Mouse (Mus musculus) limb, embryonic 13.5 days (tissue): ENCODE measurements around the gene C130050O18Rik. TPM values are rescaled to one million over a fixed set of nuclear protein-coding genes. Genes with fewer than 3 reads are reported as not detected.

Experiments
- ATAC-seq: fragments of 200-750 bp; cut with Nextera tagmentation; 2 replicates; pipeline ENCODE4 v1.8.0; 2017; ENCODE audit warnings: low read depth, moderate number of reproducible peaks, moderate TSS enrichment; ENCODE audit not compliant: low FRiP score
- H3K27ac ChIP-seq: fragments of 300-500 bp; sonication (generic); 2 replicates; pipeline ENCODE4 v1.5.1; 2015; ENCODE audit warnings: inconsistent platforms, mild to moderate bottlenecking, moderate library complexity
- H3K27me3 ChIP-seq: fragments of 300-500 bp; sonication (generic); 2 replicates; pipeline ENCODE4 v1.6.1; 2015; ENCODE audit warnings: mild to moderate bottlenecking, inconsistent platforms
- H3K36me3 ChIP-seq: fragments of 300-500 bp; sonication (generic); 2 replicates; pipeline ENCODE4 v1.6.1; 2015; ENCODE audit warnings: inconsistent platforms, mild to moderate bottlenecking, moderate library complexity
- H3K4me1 ChIP-seq: fragments of 300-500 bp; sonication (generic); 2 replicates; pipeline ENCODE4 v1.6.1; 2015; ENCODE audit warnings: inconsistent platforms
- H3K4me2 ChIP-seq: fragments of 300-500 bp; sonication (generic); replicated peaks from 2 replicates; pipeline ENCODE4 v1.6.1; 2015; ENCODE audit warnings: inconsistent platforms, mild to moderate bottlenecking, moderate library complexity
- H3K4me3 ChIP-seq: fragments of 300-500 bp; sonication (generic); 2 replicates; pipeline ENCODE4 v1.5.1; 2015; ENCODE audit warnings: moderate library complexity, mild to moderate bottlenecking, inconsistent platforms
- H3K9ac ChIP-seq: fragments of 300-500 bp; sonication (generic); 2 replicates; pipeline ENCODE4 v1.6.1; 2015; ENCODE audit warnings: mild to moderate bottlenecking, inconsistent platforms
- H3K9me3 ChIP-seq: fragments of 300-500 bp; sonication (generic); 2 replicates; pipeline ENCODE4 v1.6.1; 2016; ENCODE audit warnings: inconsistent platforms
- whole genome bisulfite sequencing: fragments of 180-500 bp; shearing (Covaris S2); methylation state at CpG from one replicate; pipeline ENCODE4 v1.1.7; 2015; 5-methylcytosine and 5-hydroxymethylcytosine counted together
- polyA plus RNA-seq: library from polyadenylated mRNA; unstranded; fragments of >200 nt; fragmentation: Nextera tagmentation; extraction: Ambion mirVana; gene quantifications from 2 replicates; pipeline ENCODE4 v1.2.1, GENCODE M21; 2015

The C130050O18Rik gene
- polyA plus RNA-seq, 1 experiment from 2014 or later = 3.5 TPM

DNA sequence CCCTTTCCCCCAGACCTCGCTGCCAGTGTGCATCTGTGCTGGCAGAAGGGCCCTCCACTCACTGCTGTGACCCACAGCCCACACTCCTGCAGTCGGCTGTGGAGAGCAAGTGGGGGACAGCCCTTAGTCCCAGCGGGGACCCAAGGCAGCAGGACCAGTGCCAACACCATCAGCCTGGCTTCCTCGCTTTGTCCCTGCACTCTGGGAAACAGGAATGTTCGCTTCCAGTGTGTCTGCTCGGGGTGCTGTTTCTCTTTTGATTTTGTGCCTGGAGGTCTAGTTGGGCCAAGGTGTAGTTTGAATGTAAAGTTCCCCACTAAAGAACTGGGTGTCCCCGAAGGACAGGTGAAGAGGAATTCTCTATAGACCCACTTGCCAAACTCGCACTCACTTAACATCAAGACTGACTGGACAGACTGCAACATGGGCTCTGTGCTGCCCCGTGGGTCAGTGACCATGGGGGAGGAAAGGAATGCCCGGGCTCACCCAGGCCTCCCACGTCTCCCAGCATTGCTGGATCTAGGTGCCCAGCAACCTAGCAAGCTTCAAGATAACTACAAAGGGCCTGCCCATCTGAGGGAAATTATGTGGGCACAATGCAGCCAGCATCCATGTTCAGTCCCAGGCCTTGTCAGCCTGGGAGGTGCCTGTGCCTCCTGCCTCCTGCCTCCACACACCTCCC lies 13.6 kb upstream of the C130050O18Rik start:
- H3K4me3 ChIP-seq = no peak overlapping the region
- H3K4me1 ChIP-seq = peaks cover 57% of the 10 kb centered on the region

GRCm38 (mm10) chr5:139392219-139393196 lies 12.6 kb upstream of the C130050O18Rik start:
- WGBS = 95% methylated on average over 37 of the region's 37 CpGs
- Histone ChIP-seq H3K27me3 (no peaks in the 10 kb centered on the region), H3K27ac (no peak overlapping the region), H3K4me3 (no peak overlapping the region), H3K9me3 (no peaks in the 10 kb centered on the region), H3K4me2 (no peak overlapping the region), H3K36me3 (0 out of 2 replicates have a peak, but pooled peaks cover 6% of the 10 kb centered on the region), H3K4me1 (peaks cover 50% of the 10 kb centered on the region), H3K9ac (no peak overlapping the region)
- no peak for ATAC-seq

More for the DNA sequence above, 13.6 kb upstream of the C130050O18Rik start:
- no peak for ATAC-seq
- Histone ChIP-seq H3K36me3 (0 out of 2 replicates have a peak, but pooled peaks cover 6% of the 10 kb centered on the region), H3K4me2 (no peak overlapping the region), H3K27ac (no peak overlapping the region), H3K27me3 (no peaks in the 10 kb centered on the region), H3K9me3 (no peaks in the 10 kb centered on the region), H3K9ac (peak overlapping the region; percentile 3; the same call in 1 of the 2 replicates)
- WGBS = 74% methylated on average over 11 of the region's 11 CpGs

DNA sequence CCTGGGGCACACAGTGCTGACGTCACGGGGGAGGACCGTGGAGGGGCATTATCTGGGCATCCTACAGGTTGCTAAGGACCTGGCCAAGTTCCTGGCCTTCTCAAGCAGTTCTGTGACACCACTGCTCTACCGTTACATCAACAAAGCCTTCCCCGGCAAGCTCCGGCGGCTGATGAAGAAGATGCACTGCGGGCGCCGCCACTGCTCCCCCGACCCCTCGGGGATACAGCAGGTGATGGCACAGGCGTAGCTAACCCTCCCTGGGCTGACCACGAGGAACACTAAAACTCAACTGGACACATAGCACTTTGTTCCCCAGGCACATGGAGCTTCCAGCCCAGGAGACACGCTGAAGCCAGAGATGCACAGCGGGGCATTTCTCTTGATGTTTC lies 11.9 kb upstream of the C130050O18Rik start:
- Histone ChIP-seq H3K4me1 (peaks cover 44% of the 10 kb centered on the region), H3K27me3 (no peaks in the 10 kb centered on the region), H3K36me3 (0 out of 2 replicates have a peak, but pooled peaks cover 6% of the 10 kb centered on the region), H3K27ac (no peak overlapping the region), H3K9me3 (no peaks in the 10 kb centered on the region), H3K4me2 (no peak overlapping the region), H3K4me3 (no peak overlapping the region), H3K9ac (no peak overlapping the region)
- 90% methylated on average over 16 of the region's 16 CpGs for WGBS
- ATAC-seq = no peak

DNA sequence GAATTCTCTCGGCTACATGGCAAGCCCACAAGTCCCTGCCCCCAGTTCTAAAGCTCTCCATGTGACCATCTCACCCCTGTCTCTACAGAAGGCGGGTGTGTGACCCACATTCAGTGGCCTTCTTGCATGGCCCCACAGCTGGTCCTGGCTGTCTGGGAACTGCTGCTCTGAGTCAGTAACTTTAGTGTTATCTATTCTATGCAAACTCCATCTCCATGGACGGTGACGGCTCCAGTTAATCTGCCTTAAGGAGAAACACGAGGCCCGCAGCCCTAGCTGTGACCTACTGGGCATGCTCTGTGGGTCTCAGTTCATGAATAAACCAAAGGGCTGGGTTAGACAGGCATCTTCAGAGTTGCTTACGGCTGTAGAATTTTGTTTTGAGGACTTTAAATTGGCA lies 10.7 kb upstream of the C130050O18Rik start:
- no peaks in the 10 kb centered on the region for H3K27me3 ChIP-seq
- peaks cover 36% of the 10 kb centered on the region for H3K4me1 ChIP-seq
- H3K9me3 ChIP-seq = no peaks in the 10 kb centered on the region
- no peak overlapping the region for H3K4me3 ChIP-seq
- H3K27ac ChIP-seq = no peak overlapping the region
- no peak overlapping the region for H3K9ac ChIP-seq
- 60% methylated on average over 7 of the region's 7 CpGs for WGBS
- H3K36me3 ChIP-seq = 0 out of 2 replicates have a peak, but pooled peaks cover 6% of the 10 kb centered on the region
- no peak for ATAC-seq
- H3K4me2 ChIP-seq = no peak overlapping the region

DNA sequence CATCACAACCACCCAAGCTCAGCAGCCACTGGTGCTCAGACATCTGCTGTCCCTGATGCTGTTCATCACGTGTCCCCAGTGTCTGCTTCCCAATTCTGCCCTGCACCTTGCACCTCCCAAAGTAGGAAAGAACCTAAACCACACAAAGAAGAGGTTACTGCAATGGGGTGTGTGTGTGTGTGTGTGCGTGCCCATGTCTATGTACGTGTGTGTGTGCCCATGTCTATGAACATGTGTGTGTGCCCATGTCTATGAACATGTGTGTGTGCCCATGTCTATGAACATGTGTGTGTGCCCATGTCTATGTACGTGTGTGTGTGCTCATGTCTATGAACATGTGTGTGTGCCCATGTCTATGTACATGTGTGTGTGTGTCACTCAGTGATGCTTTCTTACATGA lies 9.6 kb upstream of the C130050O18Rik start:
- Histone ChIP-seq H3K9ac (no peak overlapping the region), H3K4me1 (peaks cover 28% of the 10 kb centered on the region)
- no peak for ATAC-seq

GRCm38 (mm10) chr5:139397359-139397916 lies 7.6 kb upstream of the C130050O18Rik start:
- H3K9me3 ChIP-seq = no peaks in the 10 kb centered on the region
- H3K36me3 ChIP-seq = 0 out of 2 replicates have a peak, but pooled peaks cover 5% of the 10 kb centered on the region
- no peaks in the 10 kb centered on the region for H3K27me3 ChIP-seq
- 81% methylated on average over 4 of the region's 4 CpGs for WGBS
- H3K4me1 ChIP-seq = peaks cover 19% of the 10 kb centered on the region
- no peak overlapping the region for H3K4me2 ChIP-seq
- no peak overlapping the region for H3K9ac ChIP-seq
- no peak for ATAC-seq
- no peak overlapping the region for H3K27ac ChIP-seq
- H3K4me3 ChIP-seq = no peak overlapping the region

More for the DNA sequence above, 9.6 kb upstream of the C130050O18Rik start:
- Histone ChIP-seq H3K9me3 (no peaks in the 10 kb centered on the region), H3K4me3 (no peak overlapping the region), H3K36me3 (0 out of 2 replicates have a peak, but pooled peaks cover 6% of the 10 kb centered on the region), H3K4me2 (no peak overlapping the region), H3K27ac (no peak overlapping the region), H3K27me3 (no peaks in the 10 kb centered on the region)
- WGBS = 86% methylated on average over 4 of the region's 4 CpGs

- Histone ChIP-seq H3K4me1 (peaks cover 19% of the 10 kb centered on the region), H3K27me3 (no peaks in the 10 kb centered on the region), H3K36me3 (no peaks in the 10 kb centered on the region), H3K9ac (no peak overlapping the region), H3K27ac (no peak overlapping the region), H3K9me3 (no peaks in the 10 kb centered on the region), H3K4me3 (no peak overlapping the region), H3K4me2 (no peak overlapping the region)
- WGBS = 37% methylated on average over 5 of the region's 5 CpGs
- ATAC-seq = peak; percentile 68
Measured at GRCm38 (mm10) chr5:139397959-139398753, 6.9 kb upstream of the C130050O18Rik start.

DNA sequence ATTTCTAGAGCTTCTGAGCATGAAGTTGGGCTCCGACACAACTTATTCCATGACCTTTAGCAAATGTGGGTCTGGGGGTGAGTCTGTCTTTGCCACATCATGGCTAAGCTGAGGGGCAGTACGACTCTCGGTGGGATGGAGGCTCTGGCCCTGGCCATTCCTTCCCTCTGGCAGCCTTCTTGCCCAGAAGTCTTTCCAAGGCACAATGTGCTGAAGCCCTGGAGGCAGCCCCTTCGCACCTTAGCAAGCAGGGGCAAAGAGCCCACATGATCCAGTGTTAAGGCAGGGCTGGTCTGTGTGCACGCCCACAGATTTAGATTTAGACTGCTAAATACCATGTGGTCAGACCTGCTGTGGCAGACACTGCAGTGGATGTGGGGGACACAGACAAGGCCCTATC lies 6.3 kb upstream of the C130050O18Rik start:
- Histone ChIP-seq H3K9ac (no peak overlapping the region), H3K4me2 (no peak overlapping the region), H3K27ac (no peak overlapping the region), H3K4me3 (no peak overlapping the region), H3K4me1 (peaks cover 19% of the 10 kb centered on the region), H3K9me3 (no peaks in the 10 kb centered on the region), H3K27me3 (no peaks in the 10 kb centered on the region), H3K36me3 (no peaks in the 10 kb centered on the region)
- ATAC-seq = no peak
- 84% methylated on average over 5 of the region's 5 CpGs for WGBS

DNA sequence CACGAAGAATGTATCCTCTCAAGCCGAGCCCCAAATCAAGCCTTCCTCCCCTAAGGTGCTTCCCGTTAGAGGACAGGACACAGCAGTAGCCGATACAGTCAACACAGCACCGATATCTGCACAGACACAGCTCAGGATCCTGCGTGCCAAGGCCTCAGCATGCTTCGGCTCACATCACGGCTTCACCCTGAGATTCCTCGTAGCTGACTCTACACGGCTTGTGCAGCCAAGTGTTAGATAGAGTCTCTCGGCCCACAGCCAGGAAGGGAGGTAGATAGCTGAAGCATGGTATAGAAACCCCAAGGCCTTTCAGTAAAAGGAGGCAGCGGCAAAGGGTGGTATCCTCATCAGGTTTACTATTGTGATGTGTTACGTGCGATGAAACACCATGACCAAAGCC lies 5.1 kb upstream of the C130050O18Rik start:
- 90% methylated on average over 14 of the region's 14 CpGs for WGBS
- no peak overlapping the region for H3K4me2 ChIP-seq

DNA sequence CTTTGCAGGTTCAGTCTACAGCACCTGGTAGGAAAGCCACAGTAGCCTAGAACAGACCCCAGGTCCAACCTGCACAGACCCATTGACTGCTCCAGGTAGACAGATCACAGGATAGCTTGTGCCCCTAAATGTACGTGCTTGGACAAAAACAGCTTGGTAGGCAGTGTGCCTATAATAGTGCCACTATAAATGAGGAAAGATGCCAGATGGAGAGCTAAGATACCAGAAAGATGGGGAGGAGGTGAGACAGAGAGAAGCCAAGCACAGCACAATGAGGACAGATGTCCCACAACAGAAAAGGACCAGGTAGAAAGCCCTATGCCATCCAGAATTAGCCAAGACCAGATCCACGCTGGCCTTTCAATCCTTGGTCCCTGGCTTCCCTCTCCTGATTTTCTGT lies 3.0 kb upstream of the C130050O18Rik start:
- Histone ChIP-seq H3K4me3 (no peak overlapping the region), H3K36me3 (no peaks in the 10 kb centered on the region), H3K9me3 (no peaks in the 10 kb centered on the region), H3K9ac (no peak overlapping the region), H3K27me3 (no peaks in the 10 kb centered on the region), H3K4me1 (peaks cover 26% of the 10 kb centered on the region), H3K4me2 (no peak overlapping the region), H3K27ac (no peak overlapping the region)
- no peak for ATAC-seq
- WGBS = 92% methylated on average over 2 of the region's 2 CpGs

More for the DNA sequence above, 5.1 kb upstream of the C130050O18Rik start:
- peaks cover 11% of the 10 kb centered on the region for H3K4me1 ChIP-seq
- H3K4me3 ChIP-seq = no peak overlapping the region
- H3K9ac ChIP-seq = no peak overlapping the region
- no peaks in the 10 kb centered on the region for H3K9me3 ChIP-seq
- no peak overlapping the region for H3K27ac ChIP-seq
- no peaks in the 10 kb centered on the region for H3K27me3 ChIP-seq
- ATAC-seq = no peak
- no peaks in the 10 kb centered on the region for H3K36me3 ChIP-seq

DNA sequence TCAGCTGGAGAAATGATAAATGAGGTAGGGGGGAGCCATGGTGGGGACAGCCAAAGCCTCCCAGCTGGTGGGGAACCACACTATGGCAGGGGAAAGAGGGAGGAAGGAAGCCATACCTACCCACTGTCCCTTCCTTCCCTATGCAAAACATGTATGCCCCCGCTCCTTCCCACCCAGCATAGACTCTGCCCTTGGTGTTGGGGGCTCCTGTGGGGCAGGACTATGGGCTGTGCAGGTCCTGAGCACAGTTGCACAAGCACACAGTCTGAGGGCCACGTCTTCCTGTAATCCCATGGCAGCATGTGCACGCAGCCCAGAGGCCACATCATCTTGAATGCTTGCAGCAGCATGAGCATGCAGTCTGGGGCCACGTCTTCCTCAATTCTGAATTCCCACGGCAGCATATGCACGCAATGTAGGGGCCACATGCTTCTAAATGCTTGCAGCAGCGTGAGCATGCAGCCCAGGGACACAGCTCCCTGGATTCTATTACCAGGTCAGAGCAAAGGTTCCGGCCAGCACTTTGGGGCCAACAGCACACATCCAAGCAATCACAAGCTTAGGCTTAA lies 1.3 kb upstream of the C130050O18Rik start:
- no peaks in the 10 kb centered on the region for H3K9me3 ChIP-seq
- H3K4me1 ChIP-seq = peaks cover 37% of the 10 kb centered on the region
- no peak overlapping the region for H3K4me2 ChIP-seq
- H3K27me3 ChIP-seq = no peaks in the 10 kb centered on the region
- H3K27ac ChIP-seq = no peak overlapping the region
- H3K4me3 ChIP-seq = no peak overlapping the region
- no peaks in the 10 kb centered on the region for H3K36me3 ChIP-seq
- whole genome bisulfite sequencing = 87% methylated on average over 8 of the region's 8 CpGs
- H3K9ac ChIP-seq = no peak overlapping the region
- ATAC-seq = no peak
